Mouse (Mus musculus): Measurements from ENCODE around the gene Abtb1.

Abtb1 gene

DNA sequence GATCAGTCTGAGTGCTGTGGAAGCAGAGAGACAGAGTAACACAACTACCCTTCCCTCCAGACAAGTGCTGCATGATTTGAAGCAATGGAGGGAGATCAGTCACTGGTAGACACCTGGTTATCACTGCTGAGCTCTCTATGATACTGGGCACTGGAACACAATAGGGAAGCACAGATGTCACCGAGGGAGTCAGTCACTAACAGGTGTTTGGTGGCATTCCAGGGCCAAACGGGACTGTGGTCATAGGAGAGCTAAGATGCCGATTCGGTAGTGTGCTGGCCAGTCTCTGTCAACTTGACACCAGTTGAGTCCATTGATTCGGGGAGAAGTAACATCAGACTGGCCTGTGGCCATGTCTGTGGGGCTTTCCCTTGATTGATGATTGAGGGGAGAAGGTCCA is 12.7 kb upstream of the Abtb1 start:
- DNase-seq (ENCODE audit: low spot score), result no peak

DNA sequence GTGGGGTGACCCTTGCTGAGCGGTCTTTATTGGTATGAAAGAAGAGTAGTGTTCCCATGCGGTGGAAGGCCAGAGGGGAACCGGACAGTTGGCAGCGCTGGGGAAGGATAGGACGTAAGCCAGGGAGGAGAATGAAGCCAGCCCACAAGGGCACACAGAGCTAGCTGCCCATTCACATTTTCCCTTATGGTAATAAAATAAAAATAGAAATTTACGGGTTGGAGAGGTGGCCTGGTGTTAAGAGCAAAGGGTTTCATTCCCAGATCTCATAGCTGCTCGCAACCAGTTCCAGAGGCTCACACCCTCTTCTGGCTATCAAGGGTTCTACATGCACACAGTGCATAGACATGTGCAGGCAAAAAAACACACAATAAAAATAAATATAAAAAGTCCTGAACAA is 8.2 kb upstream of the Abtb1 start:
- DNase-seq (ENCODE audit: low spot score), result no peak

DNA sequence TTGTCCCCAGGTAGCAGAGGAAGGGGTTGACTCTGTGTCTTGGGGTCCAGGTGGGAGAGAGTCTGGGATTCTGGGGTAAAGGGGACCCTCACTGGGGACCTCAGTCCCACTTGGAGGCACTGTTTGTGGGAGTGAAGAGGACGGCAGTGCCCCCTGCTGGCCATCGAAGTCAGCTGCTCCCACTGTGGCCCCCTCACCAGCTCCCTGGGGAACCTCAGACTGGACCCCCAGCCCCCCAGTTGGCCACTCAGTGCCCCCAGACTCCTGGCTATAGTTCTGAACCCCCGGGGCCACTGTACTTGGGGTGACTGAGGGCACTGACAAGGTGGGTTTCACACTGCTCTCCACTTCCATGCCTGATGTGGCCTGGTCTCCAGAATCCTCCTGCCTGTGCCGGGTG is 7.5 kb upstream of the Abtb1 start:
- DNase-seq (ENCODE audit: low spot score), result no peak

DNA sequence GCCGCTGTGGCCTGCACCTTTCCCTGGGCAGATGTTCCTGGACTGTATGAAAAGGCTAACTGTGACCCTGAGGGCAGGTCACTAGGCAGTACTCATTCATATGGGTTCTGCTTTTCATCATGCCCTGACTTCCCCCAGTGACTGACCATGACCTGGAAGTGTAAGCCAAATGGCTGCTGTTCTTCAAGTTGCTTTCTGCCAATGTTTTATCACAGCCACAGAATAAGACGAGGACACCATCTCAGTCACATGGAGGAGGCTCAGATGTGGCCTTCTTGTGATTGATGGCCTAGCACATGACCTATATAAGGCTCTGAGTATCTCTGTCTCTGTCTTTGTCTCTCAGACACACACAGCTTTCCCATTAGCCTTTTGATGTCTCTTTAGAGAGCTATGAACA is 5.8 kb upstream of the Abtb1 start:
- DNase-seq (ENCODE audit: low spot score), result no peak

DNA sequence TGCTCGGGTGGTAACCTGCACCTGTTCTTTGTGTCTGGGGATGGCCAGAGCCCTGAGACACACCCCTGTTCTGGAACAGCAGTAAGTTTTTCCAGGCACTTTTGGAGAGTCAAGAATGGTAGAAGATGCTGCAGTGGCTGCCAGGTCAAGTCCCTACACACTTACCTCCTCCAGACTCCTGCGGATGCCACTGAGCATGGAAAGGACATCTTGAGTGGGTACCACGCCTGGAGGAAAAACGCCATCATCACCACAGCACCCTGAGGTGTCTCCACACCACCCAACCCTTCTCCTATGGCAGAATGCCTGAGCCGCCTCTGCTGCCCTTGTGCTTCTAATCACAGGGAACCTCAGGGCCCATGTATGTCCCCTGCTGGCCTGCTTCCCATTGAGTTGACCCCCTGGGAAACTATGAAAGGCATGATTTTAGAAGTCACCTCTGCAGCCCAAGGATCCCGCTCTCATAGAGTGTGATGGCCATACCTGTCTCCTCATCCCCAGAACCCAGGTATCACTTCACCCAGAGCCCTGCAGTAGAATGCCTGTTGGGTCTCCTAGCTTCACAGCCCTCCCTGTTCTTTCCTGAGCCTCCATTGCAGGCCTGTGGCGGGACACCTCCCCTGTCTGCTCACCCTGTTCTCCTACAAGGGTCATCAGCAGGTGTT is 3.2 kb upstream of the Abtb1 start:
- DNase-seq (ENCODE audit: low spot score), result no peak

DNA sequence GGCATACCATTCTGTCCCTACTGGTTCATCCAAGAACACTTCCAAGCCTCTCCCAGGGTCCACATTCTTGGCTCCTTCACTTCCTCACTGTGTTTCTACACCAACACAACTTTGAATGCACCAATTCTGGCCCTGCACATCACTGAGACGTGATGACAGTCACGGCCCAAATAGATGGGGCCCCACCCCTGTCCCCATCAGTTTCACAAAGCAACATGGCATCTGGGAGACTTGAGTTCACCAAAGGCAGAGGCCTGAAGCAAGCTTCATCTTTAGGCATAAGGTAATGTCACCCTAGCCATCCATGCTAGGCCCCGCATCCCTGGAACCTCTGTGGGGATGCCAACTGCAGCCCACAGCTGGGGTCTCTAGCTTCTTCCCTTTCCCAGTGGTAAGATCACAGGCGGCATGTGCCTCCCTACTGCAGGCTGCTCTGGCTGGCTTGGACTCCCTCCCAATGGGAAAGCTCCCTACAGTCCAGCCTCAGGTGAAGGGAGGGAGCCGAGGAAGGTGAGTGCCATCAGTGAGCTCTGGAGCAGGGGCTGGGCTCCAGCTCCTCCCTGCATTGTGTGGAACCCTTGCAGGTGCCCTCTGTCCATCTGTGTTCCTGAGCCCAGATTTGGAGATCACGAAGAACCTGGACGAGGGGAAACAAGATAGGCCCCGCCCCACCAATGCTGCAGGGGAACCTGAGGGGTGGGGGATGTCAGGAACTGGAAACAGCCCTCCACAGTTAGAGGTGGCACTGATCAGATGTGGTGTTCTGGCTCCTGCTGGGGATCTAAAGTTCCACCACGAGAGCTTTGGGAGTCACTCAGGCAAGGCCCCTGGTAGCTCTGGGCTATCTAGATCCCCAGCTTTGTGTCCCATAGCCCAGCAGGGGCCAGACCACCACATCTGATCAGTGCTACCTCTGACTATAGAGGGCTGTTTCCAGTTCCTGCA is 2.3 kb upstream of the Abtb1 start:
- DNase-seq (ENCODE audit: low spot score), result no peak

DNA sequence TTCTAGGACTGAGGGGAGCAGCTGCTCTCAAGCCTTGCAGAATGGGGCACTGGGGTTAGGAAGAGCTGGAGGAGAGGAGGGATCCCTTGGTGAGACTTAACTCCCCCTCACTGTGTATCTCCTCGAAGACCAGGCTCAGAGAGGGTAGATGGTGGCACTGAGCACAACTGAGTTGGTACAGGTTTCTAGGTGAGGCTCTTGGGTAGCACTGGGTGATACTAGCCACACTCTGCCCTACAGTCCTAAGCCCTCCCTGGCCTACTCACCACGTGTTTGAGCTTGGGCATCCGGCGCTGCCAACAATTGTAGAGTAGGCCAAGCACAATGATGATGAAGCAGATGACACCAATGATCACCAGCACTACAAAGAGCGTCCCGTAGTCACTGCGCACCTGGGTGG is 1.5 kb upstream of the Abtb1 start:
- no peak for DNase-seq (ENCODE audit: low spot score)

DNA sequence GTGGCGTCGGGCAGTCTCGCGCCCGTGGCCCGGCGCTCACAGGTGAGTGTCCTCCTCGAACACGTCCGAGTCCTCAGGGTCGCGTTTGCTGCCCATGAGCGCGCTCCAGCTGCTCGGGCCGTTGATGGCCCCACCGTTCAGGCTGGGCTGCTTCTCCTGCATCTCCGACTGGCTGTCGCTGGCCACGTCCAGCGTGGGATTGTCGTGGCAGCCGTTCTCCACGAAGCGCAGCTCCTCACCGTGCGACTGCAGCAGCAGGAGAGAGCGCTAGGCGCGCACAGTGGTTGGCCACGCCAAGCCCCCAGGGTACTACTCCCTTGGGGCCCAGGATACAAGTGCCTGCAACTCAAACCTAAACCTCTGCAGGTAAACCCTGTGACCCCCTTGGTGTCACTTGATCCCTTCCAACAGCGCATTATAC is 957 bp upstream of the Abtb1 start:
- no peak for DNase-seq (ENCODE audit: low spot score)

DNA sequence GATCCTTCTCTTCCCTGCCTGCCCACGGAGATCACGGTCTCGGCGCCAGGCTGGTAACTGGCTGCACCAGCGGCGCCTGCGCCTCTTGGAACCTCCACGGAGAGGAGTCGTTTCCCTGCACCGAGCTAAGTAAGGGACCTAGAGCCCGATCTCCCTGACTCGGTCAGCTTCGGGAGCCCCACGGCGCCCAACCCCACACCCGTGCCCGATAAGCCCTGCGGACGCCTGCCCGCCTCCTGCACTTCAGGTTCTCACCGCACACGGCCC is 337 bp downstream of the Abtb1 start:
- no peak for DNase-seq (ENCODE audit: low spot score)

DNA sequence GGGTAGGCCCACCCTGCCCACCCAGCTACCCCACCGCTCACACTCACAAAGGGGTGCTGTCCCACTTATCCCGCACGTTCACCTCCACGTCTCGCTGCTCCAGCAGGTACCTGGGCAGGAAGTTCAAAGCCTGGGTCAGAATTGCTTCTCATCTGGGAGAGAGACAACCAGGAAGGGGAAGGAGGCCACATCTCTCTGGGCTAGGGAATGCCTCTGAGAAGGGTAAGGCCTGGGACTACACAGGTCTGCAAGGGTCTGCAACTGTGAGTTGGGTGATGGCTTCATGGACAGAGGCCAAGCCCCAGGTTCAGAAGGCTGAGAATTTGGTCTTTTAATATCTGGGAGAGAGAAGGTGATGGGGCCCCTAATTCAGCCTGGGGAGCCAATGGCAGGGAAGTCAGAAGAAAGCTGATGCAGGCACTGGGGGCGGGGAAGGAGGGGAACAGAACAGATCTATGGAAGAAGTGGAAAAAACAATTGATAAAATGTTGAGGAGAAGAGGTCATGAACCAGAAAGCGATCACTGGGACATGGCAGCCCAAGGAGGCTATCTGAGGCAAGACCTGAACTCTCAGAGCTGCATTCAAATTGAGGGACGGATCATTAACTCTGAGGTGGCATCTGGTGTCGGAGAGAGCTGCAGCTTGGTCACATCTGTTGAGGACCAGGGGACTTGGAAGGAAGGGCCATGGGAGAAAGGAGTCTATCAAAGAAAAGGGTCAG is 832 bp downstream of the Abtb1 start:
- no peak for DNase-seq (ENCODE audit: low spot score)

DNA sequence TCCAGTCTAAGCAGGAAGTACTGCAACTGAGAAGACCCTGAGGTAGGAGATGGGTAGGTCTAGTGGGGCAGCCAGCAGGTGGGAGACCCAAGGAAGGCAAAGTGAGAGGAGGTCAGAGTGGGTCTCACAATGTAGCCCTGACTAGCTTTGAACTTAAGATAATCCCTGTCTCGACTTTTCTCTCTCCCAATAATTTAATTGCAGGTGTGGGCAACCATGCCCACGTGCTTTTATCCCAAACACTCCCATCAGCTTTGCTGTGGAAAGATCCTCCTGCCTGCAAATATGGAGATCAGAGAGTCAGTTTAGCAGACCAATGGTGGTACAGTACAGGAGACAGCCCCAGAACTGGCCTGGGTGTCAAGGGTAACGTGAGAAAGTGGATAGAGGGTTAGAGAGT is 1.6 kb downstream of the Abtb1 start:
- DNase-seq (ENCODE audit: low spot score), result no peak

DNA sequence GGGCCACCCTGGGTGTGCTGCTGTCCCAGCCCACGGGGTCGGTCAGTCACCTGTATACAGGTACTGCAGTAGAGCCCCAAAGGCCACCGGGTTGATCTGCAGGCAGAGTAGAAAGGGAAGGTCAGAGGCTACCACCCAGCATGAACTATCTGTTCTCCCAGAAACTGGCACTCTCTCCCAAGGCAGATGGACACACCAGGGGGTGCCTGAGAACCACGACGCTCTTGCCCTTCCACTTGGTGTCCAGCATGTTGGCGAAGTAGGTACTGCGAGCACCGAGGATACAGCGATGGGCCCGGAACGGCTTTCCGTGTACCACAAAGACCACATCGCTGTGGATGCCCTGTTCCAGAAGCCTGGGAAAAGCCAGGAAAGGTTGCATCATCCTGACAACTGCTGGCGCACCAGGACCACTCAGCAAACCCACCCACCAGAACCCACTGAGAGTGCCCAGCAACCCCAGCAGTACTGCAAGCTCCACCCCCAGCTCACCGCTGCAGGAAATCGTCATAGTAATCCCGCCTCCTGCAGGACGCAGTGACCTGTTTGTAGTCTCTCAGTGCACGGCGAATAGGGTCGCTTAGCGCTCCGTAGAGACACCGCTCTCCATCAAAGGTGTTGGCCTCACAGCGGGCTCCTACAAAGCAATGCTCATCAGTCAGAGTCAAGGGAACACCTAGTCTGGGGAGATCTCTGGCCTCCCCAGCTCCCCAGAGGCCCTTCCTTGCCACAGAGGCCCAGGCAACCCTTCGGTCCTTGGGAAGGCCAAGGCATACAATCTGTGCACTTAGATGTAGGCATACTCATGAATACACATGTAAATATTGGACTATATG is 2.4 kb downstream of the Abtb1 start:
- DNase-seq (ENCODE audit: low spot score), result no peak

DNA sequence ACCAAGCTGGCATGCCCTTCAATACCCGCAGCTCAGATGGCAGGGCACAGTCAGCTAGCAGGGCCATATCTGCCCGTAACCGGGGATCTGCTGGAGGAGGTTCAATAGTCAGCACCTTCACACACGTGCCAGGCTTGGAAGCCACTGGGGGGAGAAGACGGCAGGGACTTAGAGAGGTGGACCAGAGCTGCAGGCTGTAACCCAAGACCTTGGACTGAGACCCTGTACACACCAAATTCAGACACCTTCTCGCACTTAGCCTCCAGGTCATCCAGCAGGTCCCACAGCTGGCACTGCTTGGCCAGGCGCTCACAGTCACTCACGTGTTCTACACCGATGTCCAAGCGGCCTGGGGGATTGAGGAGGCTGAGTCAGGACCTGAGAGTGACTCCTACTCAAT is 3.2 kb downstream of the Abtb1 start:
- DNase-seq (ENCODE audit: low spot score), result no peak

DNA sequence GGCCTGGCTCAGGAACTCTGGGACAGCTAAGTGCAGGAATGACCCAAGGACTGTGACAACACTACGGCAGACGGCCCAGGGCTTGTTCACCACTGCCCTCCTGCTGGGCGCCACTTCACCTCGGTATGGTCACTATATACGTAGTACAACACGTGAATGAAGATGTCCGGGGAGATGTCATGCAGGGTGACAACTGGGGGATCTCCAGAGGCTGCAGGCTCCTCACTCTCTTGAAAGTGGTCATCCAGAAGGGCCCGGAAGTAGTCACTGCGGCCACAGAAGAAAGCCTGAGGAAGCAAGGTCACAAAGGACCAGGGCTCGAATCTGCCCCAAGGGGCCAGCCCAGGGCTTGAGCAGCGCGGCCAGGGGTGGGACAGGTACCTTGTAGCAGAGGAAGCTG is 3.8 kb downstream of the Abtb1 start:
- no peak for DNase-seq (ENCODE audit: low spot score)

DNA sequence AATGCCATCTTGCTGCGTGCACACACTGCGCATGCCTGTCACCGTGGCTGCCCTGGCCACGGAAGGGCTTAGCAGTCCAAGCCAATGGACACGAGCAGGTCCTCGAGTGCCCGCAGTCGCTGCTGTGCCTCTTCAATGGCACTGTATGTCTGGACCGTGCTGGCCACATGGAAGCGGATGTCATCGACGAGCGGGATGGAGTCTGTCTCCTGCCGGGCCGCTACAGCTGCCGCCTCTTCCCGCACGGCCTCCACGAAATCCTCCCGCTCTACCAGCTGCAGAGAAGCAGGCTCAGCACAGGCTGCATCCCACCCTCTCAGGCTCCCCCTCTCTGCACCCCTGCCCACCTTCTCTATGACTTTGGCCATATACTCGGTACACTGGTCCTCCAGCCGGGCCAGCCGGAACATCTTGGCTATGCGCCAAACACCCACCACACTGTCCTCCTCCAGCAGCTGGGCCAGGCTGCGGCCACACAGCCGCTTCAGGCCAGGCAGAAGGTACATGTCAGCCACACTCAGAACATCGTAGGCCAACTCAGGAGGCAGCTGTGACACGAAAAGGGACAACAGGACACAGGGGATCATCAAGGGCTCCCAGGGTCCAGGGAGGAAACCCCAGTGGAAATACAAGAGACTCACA is 5.5 kb downstream of the Abtb1 start:
- DNase-seq (ENCODE audit: low spot score), result no peak

DNA sequence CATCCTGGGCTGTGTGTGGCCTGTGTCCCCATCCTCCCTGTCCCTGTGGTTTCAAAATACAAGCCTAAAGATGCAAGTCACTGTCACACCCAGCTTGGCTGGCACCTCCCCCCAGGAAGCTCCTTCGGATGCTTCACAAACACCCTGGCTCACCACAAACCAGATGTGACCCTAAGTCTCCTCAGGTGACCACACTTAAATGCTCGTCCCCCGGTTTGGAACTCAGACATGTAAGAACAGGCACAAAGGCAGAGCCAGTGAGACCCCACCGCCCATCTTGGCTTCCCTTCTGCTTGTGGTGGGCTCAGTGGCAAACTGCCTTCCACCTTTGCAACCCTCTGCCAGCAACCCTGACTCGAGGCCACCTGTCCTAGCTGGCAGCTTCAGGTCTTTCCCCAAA is 6.7 kb downstream of the Abtb1 start:
- DNase-seq (ENCODE audit: low spot score), result no peak

DNA sequence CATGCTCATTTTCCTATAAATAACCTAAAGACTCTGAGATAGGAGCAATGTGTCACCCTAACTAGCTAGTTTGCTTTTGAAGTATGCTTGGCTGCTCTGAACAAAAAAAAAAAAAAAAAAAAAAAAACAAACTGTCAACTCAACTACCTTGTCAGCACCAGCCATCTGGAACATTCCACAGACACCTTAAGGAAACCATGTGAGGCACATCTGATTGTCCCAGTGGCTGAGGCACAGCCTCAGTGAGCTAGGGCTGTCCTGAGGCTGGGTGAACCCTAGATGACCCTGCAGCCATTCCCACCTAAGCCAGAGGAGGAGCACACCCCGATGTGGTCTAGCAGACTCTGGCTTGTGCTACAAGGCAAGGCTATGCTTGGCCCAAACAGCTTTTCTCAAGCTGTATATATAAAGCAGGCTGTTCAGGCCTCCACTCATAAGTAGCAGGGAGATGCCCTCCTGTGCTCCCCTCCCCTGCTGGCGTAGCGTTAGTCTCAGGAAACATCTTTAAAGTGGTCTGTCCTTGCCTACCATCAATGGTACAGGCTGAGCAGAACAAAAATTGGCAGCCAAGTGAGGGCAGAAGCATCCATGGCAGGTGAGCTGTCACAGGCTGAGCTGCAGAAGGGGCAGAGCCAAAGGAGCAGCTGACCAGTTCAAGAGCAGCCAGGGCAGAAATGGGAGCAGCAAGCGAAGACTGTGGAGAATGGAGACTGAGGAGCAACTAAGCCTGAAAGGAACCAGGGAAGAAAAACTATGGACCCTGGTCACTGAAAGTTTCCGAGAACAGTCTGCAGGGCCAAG is 8.2 kb downstream of the Abtb1 start:
- no peak for DNase-seq (ENCODE audit: low spot score)

DNA sequence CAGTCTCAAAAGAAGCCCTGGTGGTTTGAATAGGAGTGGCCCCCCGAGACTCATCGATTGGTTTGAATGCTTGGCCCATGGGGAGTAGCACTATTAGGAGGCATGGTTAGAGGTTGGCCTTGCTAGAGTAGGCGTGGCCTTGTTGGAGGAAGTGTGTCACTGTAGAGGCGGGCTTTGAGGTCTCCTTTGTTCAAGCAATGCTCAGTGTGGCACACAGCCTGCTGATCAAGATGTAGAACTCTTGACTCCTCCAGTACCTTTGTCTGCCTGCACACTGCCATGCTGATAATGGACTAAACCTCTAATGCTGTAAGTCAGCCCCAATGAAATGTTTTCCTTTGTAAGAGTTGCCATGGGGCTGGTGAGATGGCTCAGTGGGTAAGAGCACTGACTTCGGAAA is 9.1 kb downstream of the Abtb1 start:
- DNase-seq (ENCODE audit: low spot score), result no peak

DNA sequence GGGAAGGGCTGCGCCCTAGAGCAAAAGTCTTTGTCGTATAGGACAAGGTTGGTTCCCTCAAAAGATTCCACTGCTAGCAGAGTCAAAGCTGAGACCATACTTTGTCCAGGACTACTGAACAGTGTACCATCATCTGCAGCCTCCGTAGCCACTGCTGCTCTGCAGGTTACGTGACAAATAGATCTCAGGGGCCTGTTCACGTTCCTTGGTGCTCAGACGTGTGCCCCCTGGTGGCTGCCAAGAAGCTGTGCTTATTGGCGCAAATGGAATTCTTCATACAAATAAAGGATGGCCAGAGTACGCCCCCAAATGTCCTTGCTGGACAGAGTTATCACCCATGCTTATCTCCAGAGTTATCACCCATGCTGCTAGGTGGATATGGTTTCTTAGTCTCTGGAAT is 10.3 kb downstream of the Abtb1 start:
- peak; percentile 63 for DNase-seq (ENCODE audit: low spot score)

DNA sequence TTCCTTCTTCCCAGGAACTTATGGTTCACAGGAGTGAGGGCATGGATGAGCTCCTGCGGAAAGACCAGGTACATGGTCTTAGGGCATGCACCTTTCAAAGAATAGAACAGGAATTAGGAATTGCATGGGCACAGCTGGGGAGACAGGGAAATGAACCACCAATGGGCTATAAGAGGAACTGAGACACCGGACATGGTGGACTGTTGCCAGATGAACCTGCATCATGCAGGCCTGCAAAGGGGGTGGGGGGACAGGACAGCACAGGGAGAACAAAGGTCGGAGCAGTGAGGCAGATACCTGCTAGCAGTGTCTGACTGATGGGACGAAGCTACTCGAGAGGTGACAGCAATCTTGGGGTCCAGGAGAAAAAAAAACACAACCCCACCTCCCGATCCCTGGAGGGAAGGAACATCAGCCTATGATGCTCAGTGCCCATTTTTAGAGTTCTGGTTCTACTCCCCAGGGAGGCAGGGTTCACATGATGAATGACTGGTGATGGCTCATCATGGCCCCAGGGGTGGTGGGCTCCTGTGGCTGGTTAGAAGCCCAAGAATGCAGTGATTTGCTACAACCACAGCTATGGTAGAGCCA is 11.6 kb downstream of the Abtb1 start:
- no peak for DNase-seq (ENCODE audit: low spot score)

DNA sequence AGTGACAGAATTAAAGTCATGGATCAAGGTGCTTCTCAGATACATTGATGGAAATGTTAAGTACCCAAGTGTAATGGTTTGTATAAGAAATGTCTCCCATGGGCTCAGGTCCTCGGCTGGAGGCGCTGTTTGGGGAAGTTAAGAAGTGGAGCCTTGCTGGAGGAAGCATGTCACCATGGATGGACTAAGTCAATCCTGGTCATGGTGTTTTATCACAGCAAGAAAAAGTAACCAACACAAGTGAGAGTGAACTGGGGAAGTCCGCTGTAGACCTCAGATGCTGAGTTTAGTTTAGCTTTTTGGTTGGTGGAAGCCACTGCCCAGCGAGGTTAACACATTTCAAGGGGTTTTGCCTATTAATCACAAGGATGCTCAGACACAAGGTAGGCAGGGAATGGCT is 12.2 kb downstream of the Abtb1 start:
- DNase-seq (ENCODE audit: low spot score), result no peak
